Mouse (Mus musculus): Measurements from ENCODE around the gene Trak1.

Trak1 gene

DNA sequence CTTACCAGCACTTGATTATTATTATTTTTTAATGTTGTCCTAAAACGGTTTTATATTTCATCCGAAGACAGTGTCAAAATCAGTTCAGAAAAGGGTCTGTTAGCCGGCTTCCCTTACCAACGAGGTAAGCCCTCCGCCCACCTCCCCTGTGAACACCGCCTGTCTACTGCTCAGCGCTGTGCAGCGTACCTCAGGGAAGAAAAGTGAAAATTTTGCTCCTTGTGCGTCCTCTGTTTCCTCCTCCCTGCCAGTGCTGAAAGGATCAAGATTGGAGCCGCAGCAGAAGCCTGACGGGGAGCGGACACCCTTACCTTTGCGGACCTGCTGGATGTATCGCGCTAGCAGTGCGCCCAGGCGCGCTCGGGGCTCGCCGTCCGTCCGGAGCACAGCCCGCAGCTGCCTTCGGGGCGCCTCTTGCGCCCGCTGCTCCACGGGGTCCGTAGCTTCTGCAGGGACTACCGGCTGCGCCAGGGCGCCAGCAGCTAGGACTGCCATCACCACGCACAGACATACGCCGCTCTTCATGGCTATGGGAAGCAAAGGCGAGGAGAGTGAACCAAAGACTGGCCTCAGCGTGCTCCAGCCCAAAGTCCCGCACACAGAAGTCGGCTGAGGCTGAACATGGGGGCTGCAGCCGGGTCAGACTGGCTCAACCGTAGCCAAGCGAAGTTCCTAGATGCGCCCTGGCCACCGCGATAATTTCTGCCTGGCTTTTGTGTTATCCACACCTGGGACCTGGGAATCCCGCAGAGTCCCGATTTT, 196.9 kb downstream of the Trak1 start:
- no peak for DNase-seq (ENCODE audit: low spot score)

DNA sequence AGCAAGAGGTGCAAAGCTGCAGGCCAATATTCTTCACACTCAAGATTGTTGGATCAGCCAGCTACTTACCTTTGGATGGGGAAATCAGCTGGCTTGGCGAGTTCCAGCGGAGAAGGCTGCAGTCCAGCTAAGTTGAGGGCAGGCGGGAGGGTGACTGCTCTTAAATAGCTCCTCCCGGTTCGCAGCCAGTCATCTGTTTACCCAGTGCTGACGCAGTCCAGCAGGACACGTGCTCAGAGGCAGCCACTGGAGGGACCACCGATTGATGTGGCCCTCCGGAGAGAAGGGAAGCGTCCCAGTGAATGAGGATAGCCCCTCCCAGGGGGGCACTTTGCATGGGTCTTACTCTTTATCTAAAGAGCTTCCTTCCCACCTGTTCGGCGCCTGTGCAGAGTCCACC, 198.2 kb downstream of the Trak1 start, which contains the start of gene Cck:
Gene Cck (minus strand): TSS at position 166 of the 400 bp plus-strand sequence.
- DNase-seq (ENCODE audit: low spot score): no peak

DNA sequence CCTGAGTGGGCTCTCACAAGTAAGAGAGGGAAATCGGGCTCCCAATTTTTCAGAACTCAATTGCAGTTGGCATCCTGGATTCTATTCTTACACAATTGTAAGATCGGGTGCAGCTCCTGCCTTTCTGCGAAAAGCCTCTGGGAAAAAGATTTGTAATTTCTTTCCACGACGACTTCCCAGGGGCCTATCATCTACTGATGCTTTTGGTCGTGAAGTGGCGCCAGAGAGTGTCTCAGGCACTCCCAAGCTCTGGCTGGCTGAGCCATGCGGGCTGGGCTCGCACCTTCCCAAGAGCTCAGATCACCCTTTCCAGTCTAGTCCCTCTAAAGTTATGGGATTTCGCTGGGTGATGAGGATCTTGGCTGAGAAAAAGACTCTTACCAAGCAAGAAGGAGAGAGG, 198.8 kb downstream of the Trak1 start:
- DNase-seq (ENCODE audit: low spot score): no peak

DNA sequence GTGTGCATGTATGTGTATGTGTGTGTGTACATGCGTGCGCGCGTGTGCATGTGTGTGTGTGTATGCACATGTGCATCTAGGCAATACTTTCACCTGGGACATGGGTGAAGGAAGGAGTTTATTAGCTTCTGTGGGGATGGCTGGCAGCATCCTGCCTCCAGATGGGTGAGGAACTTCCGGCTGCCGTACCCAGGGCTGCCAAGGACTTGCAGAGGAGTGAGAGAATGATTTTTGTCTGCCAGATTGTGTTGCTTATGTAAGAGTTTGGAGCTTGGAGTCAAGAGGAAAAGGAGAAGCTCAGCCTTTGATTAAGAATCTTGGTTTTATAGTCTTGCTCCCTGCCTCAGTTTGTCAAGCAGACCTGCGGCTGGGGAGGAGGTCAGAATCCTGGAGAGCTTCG, 208.0 kb downstream of the Trak1 start:
- no peak for DNase-seq (ENCODE audit: low spot score)

DNA sequence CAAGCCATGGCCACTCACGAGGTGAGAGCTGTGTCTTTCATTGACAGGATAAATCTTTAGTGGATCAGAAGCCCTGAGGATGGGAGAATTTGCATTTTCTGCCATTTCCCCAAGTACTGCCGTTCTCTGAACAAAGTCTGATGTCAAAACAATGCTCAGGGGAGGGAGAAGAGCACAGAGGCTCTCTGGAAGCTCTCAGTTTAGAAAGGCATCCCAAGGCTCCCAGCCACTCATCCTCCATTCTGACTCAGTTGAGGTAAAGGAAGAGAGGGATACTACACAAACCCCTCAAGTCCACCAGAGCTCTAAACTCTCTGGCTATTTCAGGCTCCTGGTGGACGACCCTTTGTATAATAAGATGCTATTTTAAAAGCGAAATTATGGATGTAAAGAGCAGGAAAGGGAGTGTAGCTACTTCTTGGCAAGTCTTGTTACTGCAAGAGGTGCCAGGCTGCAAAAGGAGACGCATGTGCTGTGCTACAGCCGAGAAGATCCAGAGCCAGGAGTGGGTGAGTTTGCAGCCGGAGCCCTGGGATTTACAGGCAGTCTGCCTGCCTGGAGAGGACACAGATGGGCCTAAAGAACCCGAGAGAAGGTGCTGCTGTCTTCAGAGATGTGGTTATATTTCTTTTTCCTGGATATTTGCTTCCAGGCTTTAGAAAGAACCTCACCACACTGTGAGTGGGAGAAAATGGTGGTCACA, 209.3 kb downstream of the Trak1 start:
- no peak for DNase-seq (ENCODE audit: low spot score)

DNA sequence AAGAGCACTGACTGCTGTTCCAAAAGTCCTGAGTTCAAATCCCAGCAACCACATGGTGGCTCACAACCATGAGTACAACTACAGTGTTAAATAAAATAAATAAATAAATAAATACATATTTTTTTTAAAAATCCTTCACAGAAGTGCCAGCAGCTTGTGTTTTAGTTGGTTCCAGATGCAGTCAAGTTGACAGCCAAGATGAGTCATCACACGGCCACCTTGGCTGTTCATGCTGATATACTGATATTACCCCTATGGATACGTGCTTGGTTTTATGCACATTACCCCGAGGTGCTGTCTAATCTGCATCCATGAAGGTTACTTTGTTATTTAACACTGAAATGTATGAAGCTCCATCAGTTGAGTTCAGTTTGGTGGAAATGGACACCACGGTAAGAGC, 214.6 kb downstream of the Trak1 start:
- no peak for DNase-seq (ENCODE audit: low spot score)

DNA sequence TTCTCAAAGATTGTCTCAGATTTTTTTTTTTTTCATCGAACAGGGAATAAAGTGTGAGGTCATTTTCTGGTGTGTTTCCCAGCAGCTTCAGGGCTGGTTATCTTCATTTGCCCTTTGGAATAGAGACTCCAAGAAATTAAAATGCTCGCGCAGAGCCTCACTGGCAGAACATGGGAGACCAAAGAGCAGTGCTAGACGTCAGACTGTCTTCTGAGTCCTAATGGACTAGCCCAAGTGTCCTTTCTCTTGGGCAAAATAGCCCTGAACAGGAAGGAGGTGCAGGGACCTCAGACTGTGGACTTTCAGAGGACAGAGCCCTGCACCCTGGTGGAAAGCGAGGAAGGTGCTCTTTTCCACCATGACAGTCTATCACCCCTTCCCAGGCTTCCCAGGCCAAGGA, 217.2 kb downstream of the Trak1 start:
- no peak for DNase-seq (ENCODE audit: low spot score)

DNA sequence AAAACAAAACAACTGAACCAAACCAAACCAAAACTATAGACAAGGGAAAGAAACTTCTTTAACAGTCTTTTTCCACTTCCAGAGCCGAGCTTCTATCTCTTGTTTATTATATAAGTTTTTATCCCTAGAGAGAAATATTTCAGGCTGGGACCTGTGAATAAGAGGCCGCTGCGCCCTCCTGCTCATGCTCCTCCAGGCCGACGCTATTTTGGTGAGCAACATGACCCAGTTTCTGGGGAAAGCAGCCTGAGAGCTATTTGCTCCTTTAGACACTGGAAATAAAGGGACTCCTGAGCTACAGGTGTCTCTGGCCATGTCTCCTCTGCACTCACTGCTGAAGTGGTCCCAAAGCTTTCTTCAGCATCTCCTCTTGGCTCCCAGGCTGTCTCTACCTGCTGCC, 222.7 kb downstream of the Trak1 start:
- DNase-seq (ENCODE audit: low spot score): no peak

Measured in MN1 (cell line).